Mouse (Mus musculus) cerebellum, adult 9-10 months (tissue): Measurements from ENCODE around the gene Pnkd.

ENCODE experiments used
- DNase-seq: peaks from one replicate; pipeline ENCODE4 v3.0.0; 2022

Pnkd gene

DNA sequence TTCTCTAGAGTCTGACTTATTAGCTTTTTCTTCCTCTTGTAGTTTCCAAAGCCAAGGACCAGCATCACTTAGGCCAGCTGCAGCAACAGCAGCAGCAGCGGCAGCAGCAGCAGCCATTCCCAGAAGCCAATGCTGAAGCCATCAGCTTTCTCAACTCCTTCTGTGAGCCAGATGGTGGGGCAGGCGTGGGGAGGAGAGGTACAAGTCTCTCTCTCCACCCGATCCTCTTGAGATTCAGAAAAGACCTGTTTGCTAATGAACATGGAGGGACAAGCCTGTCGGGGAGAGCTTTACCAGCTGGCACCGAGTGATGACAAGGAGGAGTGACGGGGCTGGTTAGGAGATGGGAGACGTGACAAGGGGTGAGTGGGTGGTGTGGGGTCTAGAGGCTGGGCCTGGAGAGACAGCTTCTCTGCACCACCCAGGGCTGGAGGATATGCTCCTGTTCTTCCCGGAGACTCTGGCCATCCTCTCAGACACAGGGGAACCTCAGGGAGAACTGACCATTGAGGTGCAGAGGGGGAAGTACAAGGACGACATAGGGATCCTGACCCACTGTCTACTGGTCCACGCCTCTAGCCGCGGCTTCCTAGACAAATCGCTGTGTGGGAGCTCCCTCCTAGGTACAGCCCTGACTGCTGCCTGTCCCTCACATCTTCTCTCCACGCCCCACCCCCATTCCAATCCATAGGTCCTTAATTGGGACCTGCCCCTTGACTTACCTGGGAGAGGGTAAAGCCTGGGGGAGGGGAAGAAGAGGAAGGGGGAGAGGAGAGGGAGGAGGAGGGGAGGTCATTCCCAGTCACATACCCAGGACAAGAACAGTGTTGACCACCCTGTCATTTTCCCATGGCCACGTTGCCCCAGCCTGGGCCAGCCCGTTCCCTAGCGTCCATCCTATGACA is 77.8 kb downstream of the Pnkd start:
- DNase-seq: no peak

DNA sequence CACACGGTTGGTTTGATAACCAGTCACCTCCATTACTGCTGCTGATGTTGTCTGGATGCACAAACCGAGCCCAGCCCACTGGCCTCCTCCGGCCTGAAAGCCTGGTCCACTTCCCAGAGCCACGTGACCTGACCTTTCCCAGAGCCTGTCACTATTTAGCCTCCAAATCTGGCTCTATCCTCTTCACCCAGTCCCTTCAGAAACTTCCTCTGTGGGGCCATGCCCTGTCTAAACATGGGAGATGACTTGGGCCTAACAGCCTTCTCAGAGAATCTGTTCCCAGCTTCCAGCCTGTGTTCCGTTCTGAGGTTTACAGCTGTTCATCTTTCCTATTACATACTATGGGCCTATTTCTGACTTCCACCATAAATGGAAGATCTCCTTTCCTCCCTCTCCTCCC is 78.7 kb downstream of the Pnkd start:
- DNase-seq: no peak

DNA sequence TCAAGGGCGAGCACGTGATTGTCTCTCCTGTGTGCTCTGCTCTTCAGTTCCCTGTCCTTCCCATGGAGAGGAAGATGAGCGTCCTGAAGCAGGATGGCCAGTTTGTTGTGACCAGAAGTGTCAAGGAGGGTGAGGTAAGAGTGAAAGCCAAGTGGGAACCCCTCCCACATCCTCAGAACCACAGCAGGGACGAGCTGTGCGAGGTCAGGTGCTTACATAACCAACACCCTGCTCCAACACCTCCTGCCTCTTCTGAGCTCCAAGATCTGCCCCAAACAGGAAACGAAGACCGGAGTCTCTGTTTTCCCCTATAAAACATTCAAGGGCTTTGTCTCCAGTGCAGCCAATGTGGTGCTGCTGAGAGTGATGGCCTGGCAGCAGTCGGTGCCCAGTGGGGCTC is 79.5 kb downstream of the Pnkd start:
- no peak for DNase-seq

DNA sequence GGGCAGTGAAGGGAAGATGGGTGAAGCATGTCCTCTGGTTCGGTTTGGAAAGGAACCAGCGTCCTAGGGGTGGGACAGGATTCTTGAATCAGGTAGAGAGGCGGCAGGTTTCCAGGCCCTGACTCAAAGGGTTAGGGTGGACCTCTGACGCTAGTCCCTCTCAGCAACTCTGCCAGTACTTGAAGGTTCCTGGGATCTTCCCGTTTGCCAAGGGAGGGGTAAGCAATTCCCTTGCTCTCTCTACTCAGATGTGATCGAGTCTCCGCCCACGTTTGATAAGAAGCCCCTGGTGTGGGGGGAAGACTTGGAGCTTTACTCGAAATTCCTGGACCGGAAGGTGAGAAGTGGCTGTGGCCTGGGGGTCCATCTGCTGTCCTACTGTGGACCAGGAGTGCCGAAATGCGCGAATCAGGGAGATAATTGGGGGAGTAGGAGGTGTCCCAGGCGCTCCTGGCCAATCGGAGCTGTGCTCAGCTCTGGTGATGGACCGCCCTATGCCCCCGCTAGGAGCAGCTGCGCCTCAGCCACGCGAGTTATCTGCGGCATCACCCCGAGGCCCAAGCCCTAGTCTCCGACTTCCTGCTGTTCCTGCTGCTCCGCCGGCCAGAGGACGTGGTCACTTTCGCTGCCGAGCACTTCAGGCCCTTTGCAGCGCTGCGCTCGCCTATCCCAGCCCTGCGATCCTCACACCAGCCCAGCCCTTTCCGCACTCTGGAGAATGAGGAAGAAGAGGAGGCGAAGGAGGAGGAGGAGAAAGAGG is 83.3 kb downstream of the Pnkd start:
- no peak for DNase-seq

DNA sequence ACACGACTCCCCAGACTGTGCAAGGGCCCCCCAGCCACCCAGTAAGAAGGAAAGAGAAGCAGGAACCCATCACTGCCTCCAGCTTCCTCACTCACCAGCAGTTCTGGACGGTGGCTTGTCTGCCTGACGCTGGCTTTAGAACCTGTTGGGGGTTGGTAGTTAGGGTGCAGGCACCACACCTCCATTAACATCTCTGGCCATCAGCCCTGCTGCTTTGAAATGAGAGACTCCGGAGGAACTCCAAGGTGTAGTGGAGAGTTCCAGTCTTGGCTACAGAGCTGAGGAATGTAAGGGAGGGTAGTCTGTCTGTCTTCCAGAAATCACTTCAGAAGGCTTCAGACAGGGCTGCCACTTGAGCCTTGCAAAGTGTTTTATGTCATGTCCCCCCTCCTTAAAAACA is 85.3 kb downstream of the Pnkd start:
- DNase-seq: no peak

DNA sequence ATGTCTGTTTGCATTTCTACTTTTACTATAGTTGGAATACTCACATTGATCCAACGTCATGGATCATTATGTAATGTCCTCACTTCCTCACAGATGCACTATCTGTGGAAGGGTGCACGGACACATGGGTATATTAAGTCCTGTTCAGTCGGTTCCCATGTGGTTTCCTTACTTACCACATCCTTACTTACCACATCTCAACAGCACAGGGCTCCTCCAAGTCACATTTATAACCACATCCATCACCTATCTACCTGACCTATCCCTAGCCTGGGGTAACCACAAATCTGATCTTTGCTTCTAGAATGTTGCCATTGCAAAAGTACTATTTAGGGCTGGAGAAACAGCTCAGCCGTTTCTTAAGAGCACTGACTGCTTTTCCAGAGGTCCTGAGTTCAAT is 88.6 kb downstream of the Pnkd start:
- DNase-seq: no peak

DNA sequence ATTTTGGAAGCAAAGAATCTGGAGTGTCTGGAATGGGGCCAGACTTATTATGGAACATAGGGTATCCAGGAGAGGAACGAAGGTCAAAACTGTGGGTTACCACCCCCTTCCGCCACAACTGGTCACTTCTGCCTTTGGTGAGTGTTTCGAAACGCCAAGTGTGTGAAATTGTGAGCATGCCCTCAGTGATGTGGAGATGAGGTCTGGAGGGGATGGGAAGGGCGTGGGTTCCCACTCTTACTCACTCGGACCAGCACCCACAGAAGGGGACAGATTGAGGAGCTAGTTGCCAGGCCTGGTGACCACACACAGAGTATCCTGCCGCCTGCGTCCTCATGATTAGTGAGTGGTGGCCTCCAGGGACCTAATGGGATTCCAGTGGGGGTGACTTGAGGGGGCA is 90.2 kb downstream of the Pnkd start, which contains the start of gene Slc11a1:
Slc11a1 (plus strand) TSS at position 216 of the 400 bp plus-strand sequence.
- DNase-seq: no peak

DNA sequence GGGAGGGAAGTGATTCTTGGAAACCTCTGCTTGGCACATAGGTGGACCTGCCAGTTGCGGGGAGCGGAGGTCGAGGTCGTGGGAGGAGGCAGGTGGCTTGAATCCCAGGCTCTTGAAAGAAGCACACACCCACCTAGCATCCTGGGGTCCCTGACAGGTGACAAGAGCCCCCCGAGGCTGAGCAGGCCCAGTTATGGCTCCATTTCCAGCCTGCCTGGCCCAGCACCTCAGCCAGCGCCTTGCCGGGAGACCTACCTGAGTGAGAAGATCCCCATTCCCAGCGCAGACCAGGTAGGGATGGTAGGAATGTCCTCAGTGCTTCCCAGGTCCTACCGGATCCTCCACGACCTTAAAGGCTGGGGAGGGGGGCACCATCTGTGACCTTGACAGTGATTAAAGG is 90.8 kb downstream of the Pnkd start:
- no peak for DNase-seq

DNA sequence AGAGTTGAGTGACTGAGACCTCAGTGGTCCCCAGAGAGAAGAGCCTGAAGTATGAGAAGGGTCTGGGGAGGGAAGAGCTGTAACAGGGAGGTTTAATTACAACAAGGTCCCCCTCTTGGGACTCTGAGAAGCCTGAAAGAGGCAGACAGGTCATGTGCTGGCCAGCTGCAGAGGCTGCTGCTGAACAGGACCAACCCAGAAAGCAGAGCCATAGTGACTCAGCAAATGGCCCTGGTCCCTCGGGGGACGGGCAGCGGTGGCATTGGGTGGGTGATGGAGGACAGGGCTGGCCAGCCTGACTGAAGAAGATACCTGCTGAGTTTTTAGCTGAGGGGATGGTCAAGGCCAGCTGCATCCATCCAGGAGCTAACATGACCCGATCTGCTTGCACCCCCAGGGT is 91.7 kb downstream of the Pnkd start:
- no peak for DNase-seq

DNA sequence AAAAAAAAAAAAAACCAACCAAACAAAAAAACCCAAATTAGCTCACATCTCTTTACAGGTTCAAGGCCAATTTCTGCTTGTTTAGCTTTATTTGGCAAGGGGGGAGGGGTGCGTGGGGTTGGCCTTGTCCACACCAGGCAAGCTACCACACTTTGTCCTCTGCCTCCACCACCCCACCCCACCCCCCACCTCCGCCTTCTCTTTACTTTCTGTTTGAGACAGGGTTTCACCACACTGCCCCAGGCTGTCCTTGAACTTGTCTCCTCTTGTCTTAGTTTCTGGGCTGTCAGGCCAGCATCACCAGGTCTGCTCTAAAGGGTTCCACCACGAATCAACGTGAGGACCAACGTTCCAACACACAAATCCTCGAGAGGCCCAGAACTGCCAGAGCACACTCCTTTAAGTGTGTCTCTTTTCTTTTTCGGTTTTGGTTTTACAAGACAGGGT is 94.4 kb downstream of the Pnkd start:
- DNase-seq: no peak

DNA sequence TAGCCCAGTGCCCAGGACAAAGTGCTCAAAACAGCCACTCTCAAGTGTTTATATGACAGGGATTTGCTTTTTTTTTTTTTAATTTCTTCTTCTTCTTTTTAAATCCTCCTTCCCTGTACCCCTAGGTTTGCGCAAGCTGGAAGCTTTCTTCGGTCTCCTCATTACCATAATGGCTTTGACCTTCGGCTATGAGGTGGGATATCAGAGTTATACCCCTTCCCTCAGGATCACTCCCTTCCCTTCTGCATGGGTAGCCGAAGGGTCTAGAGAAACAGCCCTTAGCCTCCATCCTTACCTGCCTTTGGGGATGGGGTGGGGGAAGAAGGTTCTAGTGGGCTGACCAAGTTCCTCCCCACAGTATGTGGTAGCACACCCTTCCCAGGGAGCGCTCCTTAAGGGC is 95.8 kb downstream of the Pnkd start:
- no peak for DNase-seq

DNA sequence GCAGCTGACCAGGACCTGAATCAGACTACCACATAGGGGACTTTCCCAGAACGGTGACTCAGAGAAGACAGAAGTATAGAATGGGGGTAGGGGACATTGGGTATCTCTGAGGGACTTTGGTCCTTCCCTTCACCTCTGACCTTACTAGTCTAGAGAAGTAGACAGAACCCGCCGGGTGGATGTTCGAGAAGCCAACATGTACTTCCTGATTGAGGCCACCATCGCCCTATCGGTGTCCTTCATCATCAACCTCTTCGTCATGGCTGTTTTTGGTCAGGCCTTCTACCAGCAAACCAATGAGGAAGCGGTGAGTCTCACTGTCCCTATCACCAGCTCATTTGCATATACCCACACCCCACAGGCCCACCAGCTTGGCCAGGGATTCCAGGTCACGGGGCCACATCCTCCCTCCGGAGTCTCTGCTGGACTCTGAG is 96.9 kb downstream of the Pnkd start:
- no peak for DNase-seq

DNA sequence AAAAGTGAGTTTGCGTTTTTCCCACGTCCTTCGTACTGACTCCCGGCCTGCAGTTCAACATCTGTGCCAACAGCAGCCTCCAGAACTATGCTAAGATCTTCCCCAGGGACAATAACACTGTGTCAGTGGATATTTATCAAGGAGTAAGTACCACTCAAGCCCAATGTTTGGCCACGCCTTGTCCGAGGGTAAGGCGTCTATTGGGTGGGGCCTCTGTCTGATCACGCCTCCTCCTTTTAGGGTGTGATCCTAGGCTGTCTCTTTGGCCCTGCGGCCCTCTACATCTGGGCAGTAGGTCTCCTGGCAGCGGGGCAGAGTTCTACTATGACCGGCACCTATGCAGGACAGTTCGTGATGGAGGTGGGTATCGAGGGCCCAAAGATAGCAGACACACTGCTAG is 98.7 kb downstream of the Pnkd start:
- DNase-seq: no peak

DNA sequence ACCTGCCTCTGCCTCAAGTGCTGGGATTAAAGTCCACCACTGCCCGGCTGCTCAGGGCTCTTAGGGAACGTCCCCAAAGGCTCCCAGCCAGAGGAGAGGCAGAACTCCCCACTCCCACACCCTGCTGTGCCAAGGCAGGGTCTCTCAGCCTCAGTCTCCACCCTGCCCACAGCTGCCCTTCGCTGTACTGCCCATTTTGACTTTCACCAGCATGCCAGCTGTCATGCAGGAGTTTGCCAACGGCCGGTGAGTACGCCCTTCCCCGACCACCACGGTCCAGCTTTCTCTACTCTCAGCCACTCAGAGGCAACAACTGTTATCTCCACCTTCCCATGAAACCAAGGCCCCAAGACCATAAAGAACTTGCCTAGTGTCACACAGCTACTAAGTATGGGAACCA is 99.8 kb downstream of the Pnkd start:
- no peak for DNase-seq

DNA sequence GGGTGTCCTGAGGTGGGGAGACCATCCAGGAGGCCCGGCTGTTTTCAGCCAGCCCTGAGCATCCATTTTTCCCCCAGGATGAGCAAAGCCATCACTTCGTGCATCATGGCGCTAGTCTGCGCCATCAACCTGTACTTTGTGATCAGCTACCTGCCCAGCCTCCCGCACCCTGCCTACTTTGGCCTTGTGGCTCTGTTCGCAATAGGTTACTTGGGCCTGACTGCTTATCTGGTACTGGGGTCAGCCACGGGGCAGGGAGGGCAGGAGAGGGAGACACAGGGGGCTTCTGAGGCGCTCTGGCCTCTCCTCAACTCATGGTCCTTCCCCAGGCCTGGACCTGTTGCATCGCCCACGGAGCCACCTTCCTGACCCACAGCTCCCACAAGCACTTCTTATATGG is 100.3 kb downstream of the Pnkd start:
- peak; percentile 40 for DNase-seq

DNA sequence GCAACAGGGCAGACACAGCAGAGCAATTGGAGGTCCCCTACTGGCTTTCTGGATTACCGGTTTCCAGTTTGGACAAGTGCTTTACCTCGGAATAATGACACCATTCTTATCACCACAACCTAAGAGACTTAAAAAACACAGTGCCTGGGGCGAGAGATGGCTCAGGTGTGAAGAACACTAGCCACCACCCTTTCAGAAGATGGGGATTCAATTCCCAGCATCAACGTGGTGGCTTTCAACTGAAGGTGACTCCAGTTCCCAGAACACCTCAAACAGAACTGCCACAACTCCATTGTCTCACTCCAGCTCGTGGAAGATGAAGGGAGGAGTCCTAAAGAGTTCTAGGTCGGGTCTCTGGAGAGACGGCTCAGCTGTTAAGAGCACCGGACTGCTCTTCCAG is 100.8 kb downstream of the Pnkd start:
- no peak for DNase-seq

DNA sequence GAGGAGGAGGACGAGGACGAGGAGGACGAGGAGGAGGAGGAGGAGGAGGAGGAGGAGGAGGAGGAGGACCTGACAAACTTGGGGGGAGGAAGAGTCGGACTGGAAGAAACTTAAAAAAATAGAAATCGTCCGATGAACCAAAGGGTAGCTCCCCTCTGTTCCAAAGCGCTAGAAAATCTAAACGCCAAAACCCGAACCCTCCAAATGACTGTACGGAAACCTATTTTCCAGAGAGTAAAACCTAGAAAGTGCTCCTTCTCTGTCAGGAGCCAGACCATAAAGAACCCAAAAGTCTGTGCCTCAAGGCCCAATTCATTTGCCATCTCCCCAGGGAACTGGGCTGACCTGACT is 101.6 kb downstream of the Pnkd start:
- DNase-seq: no peak

DNA sequence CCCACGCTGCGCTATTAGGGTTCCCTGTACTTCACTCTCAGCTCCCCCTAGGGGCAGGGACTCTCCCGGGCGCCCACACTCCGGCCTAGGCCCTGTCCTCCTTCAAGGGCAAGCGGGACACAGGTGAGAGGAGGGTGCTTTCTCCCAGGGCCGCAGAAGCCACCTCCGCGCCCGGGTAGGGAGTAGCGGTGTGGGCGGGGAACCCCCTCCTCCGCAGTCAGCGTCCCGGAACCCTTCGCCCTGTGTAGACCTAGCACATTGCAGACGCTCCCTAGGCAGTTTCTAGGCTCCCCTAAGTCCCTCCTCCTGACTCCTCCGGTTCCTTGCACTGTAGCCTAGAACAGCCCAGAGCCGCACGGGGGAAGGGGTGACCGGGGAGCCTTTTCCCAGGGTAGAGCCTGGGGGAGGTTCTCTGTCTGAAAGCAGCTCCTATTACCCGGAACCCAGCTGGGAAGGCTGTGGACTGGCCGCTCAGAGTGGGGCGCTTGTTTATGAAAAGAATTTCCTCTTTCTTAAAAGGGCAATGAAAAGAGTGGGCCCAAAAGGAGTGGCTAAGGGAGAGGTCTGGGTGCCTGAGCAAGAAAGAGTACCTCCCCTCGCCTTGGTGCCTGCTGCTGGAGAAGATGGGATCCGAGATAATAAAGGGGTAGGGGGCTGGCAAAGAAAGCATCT is 102.1 kb downstream of the Pnkd start:
- peak; percentile 95 for DNase-seq

DNA sequence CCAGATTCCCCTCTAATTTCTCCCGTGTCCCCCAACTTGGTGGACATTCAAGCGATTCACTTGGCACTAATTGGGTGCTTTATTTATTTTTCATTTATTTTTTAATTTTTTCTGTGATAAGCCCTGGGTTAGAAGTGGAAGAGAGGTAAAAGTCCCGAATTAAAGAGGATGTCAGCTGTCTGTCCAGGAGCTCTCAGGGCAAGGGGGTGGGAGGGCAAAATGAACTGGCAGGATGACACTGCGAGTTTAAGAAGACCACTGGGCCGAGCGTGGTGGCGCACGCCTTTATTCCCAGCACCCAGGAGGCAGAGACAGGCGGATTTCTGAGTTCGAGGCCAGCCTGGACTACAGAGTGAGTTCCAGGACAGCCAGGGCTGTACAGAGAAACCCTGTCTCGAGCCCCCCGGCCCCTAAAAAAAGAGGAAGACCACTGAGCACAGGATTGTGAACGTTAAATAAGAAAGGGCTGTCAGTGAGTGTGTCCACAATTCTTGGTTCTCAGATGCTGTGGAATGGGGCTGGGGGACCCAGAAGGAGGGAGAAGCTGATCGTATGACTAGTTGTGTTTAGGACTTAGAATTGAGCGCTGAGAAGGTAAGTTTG is 102.8 kb downstream of the Pnkd start:
- no peak for DNase-seq

DNA sequence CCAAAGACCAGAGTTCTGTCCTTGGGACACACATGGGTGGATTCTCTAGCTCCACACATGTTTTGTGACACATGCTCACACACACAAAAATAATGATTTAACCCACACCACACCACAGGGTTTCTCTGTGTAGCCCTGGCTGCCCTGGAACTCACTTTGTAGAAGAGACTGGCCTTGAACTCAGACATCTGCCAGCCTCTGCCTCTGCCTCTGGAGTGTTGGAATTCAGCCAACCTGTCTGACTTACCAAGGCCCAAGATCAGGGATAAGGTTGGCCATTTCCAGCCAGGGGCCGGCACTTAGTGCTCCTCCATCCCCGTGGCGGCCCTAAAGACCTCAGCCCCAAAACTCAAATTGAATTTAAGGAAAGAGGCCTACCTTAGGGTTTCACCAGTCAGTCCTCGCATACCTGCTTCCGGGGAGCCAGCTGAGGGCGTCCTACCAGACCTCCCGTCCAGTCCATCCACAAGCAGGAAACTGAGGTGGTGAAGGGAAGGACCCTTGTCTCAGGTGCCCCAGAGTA is 103.7 kb downstream of the Pnkd start:
- peak; percentile 50 for DNase-seq

DNA sequence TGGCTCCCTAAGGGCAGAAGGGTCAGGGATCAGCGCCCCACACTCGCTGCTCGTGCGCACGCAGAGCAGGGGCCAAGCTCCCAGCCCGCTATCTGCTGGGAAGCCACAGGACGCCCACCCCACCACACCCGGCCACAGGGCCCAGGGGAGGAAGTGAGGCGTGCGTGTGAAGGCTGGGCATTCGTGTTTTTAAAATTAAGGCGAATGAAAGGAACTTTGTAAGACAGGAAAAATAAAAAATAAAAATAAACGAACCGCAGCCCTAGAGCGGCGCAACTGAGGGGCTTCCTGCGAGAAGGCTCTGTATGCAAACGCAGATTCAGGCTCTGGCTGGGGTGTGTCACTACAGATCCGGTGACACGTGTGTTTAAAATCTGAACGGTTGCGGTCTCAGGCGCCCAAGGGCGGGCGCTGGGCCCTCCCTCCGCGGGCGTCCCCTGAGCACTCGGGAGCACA is 105.1 kb downstream of the Pnkd start:
- DNase-seq: peak; percentile 43

DNA sequence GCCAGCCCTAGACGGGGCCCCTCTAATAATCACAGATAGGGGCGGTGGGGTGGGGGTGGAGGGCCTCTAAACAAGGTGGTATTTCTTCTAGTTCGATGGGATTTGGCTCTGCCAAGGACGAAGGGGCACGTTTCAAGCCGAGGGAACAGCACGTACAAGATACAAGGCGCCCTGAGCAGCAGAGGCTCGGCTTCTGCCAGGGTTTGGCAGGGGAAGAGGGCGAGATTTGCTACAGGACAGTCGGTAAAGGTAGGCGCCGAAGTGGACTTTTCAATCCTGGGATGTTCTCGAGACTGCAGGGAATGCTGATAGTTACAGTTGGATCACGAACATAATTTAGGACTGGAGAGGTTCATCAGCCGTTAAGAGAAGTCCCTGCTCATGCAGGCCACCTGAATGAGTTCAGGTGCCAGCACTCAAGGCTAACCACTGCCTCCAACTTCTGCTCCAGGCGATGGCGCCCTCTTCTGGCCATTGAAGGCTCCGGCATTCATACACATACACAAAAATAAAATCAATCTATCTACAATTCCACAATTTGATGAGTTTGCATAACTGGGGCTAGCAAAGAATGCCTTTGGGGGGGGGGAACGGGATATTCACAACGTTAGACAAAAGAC is 105.7 kb downstream of the Pnkd start:
- peak; percentile 73 for DNase-seq
